Comparison of ENCODE assay signal across 21 mouse cellular contexts in the genomic region with DNA sequence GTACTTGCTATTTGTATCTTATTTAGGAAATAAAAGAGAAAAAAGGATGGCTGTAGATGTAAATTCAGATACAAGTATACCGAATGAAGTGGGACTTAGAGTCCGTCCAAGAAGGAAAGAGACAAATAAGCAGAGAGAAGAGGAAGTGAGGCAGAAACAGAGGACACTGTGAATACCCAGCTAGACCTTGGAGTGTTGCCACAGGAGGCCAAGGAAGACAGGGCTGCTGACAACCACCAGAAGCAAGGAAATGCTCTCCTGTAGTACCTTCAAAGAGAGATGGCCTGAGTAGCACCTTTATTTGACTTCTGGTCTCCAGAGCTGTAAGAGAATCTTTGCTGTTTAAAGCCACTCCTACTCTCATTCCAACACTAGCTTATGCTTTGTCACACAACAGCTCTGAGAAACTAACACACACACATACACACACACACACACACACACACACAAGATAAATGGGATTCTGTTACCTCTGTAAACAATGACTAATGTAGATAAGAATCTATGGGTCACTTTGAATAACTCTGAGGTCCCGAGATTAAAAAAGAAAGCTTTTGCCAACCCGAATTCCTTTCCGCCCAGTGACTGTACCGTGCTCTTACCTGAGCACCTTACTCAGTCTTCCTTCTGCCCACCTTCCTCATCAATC. TPM values are rescaled to one million over a fixed set of nuclear protein-coding genes. Genes with fewer than 3 reads are reported as not detected.
DNase-seq lines count a peak whose midpoint lies in the region; TF ChIP-seq lines count a peak whose summit lies in the region.
"Had no signal": no experiment of that assay in that cellular context is flagged by ENCODE, and none has a peak within 500 bp of the region (broad histone marks: within the 10 kb centered on the region; RNA-seq: fewer than 3 reads in every experiment).

No protein-coding gene starts in this region.

- TF ChIP-seq EP300 in MEL (IDR thresholded peaks at IDR 0.05; ENCODE audit: low read depth in 1 of 2, low read length in 2 of 2) = no peak

- H3K36me3 ChIP-seq in MEL (ENCODE audit: control insufficient read depth in 1 of 2, insufficient read depth in 2 of 2, low read length in 2 of 2) = peaks cover 0 to 10% of the 10 kb centered on the region in 2 experiments; a peak in 2 of 4 replicates
- H3K36me3 ChIP-seq: embryonic facial prominence, embryonic 15.5 days; forebrain, embryonic 10.5 days; heart, embryonic 12.5 days; hindbrain, embryonic 10.5 days had no signal

- no peak for TF ChIP-seq RAD21 in MEL (IDR thresholded peaks at IDR 0.05; ENCODE audit: low read depth, low read length)

- H3K4me3 ChIP-seq in lung, adult 2 months (replicated peaks; ENCODE audit: extremely low read depth, low read depth, low read length) = no peak overlapping the region
- no peak overlapping the region for H3K4me3 ChIP-seq in MEL (ENCODE audit: control insufficient read depth in 1 of 2, insufficient read depth in 1 of 2, low read depth in 2 of 2, low read length in 2 of 2)
- H3K4me3 ChIP-seq: embryonic facial prominence, embryonic 15.5 days; erythroblast, embryonic 14.5 days; forebrain, embryonic 10.5 days; gastrocnemius, adult 2 months; heart, embryonic 12.5 days; hindbrain, embryonic 10.5 days had no signal

- H3K9me3 ChIP-seq in MEL (replicated peaks; ENCODE audit: insufficient read depth, low read length) = no peaks in the 10 kb centered on the region
- H3K9me3 ChIP-seq: embryonic facial prominence, embryonic 15.5 days; forebrain, embryonic 10.5 days; heart, embryonic 12.5 days; hindbrain, embryonic 10.5 days had no signal

- no peak for TF ChIP-seq CTCF in lung, adult 2 months (IDR thresholded peaks at IDR 0.05; ENCODE audit: insufficient read depth, low read length)
- no peak for TF ChIP-seq CTCF in MEL (IDR thresholded peaks at IDR 0.05 in 2 of 3, conservative IDR thresholded peaks at IDR 0.05 in 1 of 3; ENCODE audit: control insufficient read depth in 1 of 3, insufficient read depth in 1 of 3, low read depth in 2 of 3, low read length in 3 of 3, poor library complexity in 1 of 3, severe bottlenecking in 1 of 3)

- DNase-seq in cerebellum, postnatal 10 days = peak; percentile 66 to 67
- DNase-seq in cerebellum, adult 8-10 months = no peak
- peak; percentile 4 to 18 for DNase-seq in kidney, postnatal 36 days
- no peak for DNase-seq in kidney, postnatal 25 days
- DNase-seq in lung, postnatal 36 days = peak; percentile 39
- no peak for DNase-seq in lung, adult 2 months
- peak; percentile 55 for DNase-seq in MEL (ENCODE audit: low read depth, low spot score)
- no peak for DNase-seq in layer of hippocampus, adult 18-20 months (ENCODE audit: low spot score in 2 of 2)
- DNase-seq: cerebellum, adult 11 months; cerebellum, adult 9-10 months; embryo, embryonic 11 days; gastrocnemius, adult 2 months; gastrocnemius, postnatal 25 days had no signal

- H3K27ac ChIP-seq in MEL (ENCODE audit: control insufficient read depth, low read depth, low read length) = no peak overlapping the region
- H3K27ac ChIP-seq: embryonic facial prominence, embryonic 15.5 days; forebrain, embryonic 10.5 days; gastrocnemius, adult 2 months; hindbrain, embryonic 10.5 days; hindbrain, embryonic 14.5 days had no signal

- no peak for TF ChIP-seq POLR2A in lung, adult 2 months (IDR thresholded peaks at IDR 0.05; ENCODE audit: borderline replicate concordance, extremely low read depth, low read depth, low read length)
- no peak for TF ChIP-seq POLR2A in MEL (IDR thresholded peaks at IDR 0.05; ENCODE audit: control insufficient read depth in 1 of 2, insufficient read depth in 1 of 2, low read depth in 1 of 2, low read length in 2 of 2, poor library complexity in 1 of 2)

- H3K79me2 ChIP-seq in MEL (ENCODE audit: control insufficient read depth, insufficient read depth, low read length, poor library complexity) = no peaks in the 10 kb centered on the region

- H3K4me1 ChIP-seq in lung, adult 2 months (ENCODE audit: control insufficient read depth, insufficient read depth, low read length) = no peaks in the 10 kb centered on the region; the same call in 1 of the 2 replicates
- peaks cover 0 to 8% of the 10 kb centered on the region in 2 experiments; a peak in 2 of 4 replicates for H3K4me1 ChIP-seq in MEL (ENCODE audit: control insufficient read depth in 1 of 2, insufficient read depth in 2 of 2, low read length in 2 of 2)

- WGBS in lung, adult 2 months = 31% methylated on average over 6 of the region's 6 CpGs

- H3K9ac ChIP-seq in MEL (ENCODE audit: control insufficient read depth, low read depth, low read length, poor library complexity, severe bottlenecking) = no peak overlapping the region
- H3K9ac ChIP-seq: embryonic facial prominence, embryonic 15.5 days; heart, embryonic 12.5 days; hindbrain, embryonic 14.5 days had no signal

- H3K27me3 ChIP-seq in MEL (ENCODE audit: control insufficient read depth in 1 of 2, insufficient read depth in 2 of 2, low read length in 2 of 2) = no peaks in the 10 kb centered on the region; a peak in 1 of 4 replicates
- H3K27me3 ChIP-seq: embryonic facial prominence, embryonic 15.5 days; heart, embryonic 12.5 days; Patski had no signal

TF ChIP-seq in MEL, 35 proteins besides CTCF, POLR2A, EP300 and RAD21:
- TF ChIP-seq TCF12 (IDR thresholded peaks at IDR 0.05; ENCODE audit: low read depth, low read length) = no peak
- no peak for TF ChIP-seq ELF1 (IDR thresholded peaks at IDR 0.05; ENCODE audit: low read depth, low read length)
- TF ChIP-seq SMC3 (IDR thresholded peaks at IDR 0.05; ENCODE audit: low read depth, low read length) = no peak
- TF ChIP-seq TAL1 (IDR thresholded peaks at IDR 0.05; ENCODE audit: low read length) = no peak
- no peak for TF ChIP-seq KAT2A (conservative IDR thresholded peaks at IDR 0.05; ENCODE audit: low read depth, low read length)
- TF ChIP-seq POLR2AphosphoS2 (IDR thresholded peaks at IDR 0.05; ENCODE audit: low read length) = no peak
- no peak for TF ChIP-seq CHD2 (IDR thresholded peaks at IDR 0.05; ENCODE audit: low read length)
- TF ChIP-seq MAX (IDR thresholded peaks at IDR 0.05; ENCODE audit: low read length) = no peak
- TF ChIP-seq USF2 (IDR thresholded peaks at IDR 0.05; ENCODE audit: borderline replicate concordance in 1 of 2, insufficient read depth in 1 of 2, low read depth in 1 of 2, low read length in 2 of 2) = no peak
- TF ChIP-seq MYC (IDR thresholded peaks at IDR 0.05; ENCODE audit: low read depth, low read length) = no peak
- no peak for TF ChIP-seq BHLHE40 (IDR thresholded peaks at IDR 0.05; ENCODE audit: borderline replicate concordance, low read depth, low read length)
- no peak for TF ChIP-seq UBTF (IDR thresholded peaks at IDR 0.05; ENCODE audit: borderline replicate concordance, insufficient read depth, low read depth, low read length)
- TF ChIP-seq MEF2A (IDR thresholded peaks at IDR 0.05; ENCODE audit: extremely low read depth, insufficient replicate concordance, low read depth, low read length, poor library complexity, severe bottlenecking) = no peak
- no peak for TF ChIP-seq NELFE (IDR thresholded peaks at IDR 0.05; ENCODE audit: low read depth, low read length)
- no peak for TF ChIP-seq GATA1 (IDR thresholded peaks at IDR 0.05; ENCODE audit: low read depth, low read length)
TF ChIP-seq in MEL: peak in this region for 0.

RNA-seq across cellular contexts. Expression of gene Nbea, which starts 3.8 kb away (rescaled TPM):
- polyA plus RNA-seq in lung, adult 2 months (2012; rRNA removed) = 10.9 and 12.5 TPM in 2 replicates
- total RNA-seq in MEL (2012; rRNA removed) = 0.27 and 0.33 TPM in 2 replicates
- polyA plus RNA-seq in MEL (2012; ENCODE audit: insufficient read depth in 1 of 2, insufficient read length in 2 of 2, low read depth in 1 of 2, low replicate concordance in 2 of 2, missing spikeins in 1 of 2) = under 1 TPM in 1 of 2 experiments, not detected in 1; 0.04 TPM
- 100 to 1,000 TPM; 193 to 205 TPM for total RNA-seq in layer of hippocampus, adult 18-20 months (2021)
- total RNA-seq: granulocyte monocyte progenitor cell, adult 5-6 weeks had no signal
- polyA plus RNA-seq: erythroblast, embryonic 14.5 days had no signal

Comparison
In these comparisons a context has a peak if more than half of its experiments do, and no peak if none do; other contexts are left out.
1. DNase-seq: peak in cerebellum, postnatal 10 days (2 of 2), kidney, postnatal 36 days (2 of 2), lung, postnatal 36 days (single experiment) and MEL (single experiment); none in cerebellum, adult 8-10 months (single experiment), kidney, postnatal 25 days (0 of 2), lung, adult 2 months (single experiment) and layer of hippocampus, adult 18-20 months (0 of 2).
2. RNA of gene Nbea, which starts 3.8 kb away (total RNA-seq): 193 to 205 TPM in layer of hippocampus, adult 18-20 months; 0.27 to 0.33 TPM in MEL; every median in the first group is over 100 times any median in the second.